Mouse (Mus musculus): Measurements from ENCODE around the gene Rusc1. TPM values are rescaled to one million over a fixed set of nuclear protein-coding genes. Genes with fewer than 3 reads are reported as not detected.
"Not testable (repeated sequence)": the region's sequence is repeated elsewhere in the genome, so short reads cannot be mapped to it uniquely, and the experiment has no call there.

Rusc1 gene
- polyA plus RNA-seq, 1 experiment: 0.49 TPM

DNA sequence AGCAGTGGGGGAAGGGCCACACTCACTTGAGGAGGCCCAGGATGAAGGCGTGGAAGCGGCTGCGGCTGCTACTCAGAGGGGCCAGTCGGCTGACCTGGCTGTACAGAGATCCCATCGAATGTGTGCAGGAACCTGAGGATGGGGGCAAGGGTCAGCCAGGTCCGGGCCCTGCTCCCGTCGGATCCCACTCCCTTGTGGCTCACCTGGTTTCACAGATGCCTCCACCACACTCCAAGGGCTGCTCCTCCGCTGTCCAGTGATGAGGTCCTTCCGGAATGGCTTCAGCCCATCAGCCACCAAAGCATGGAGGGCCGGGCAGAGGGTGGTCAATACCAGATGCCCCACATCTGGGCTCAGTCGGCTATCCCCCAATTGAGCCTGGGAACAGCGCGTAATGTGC is 4.1 kb downstream of the Rusc1 start:
- Histone ChIP-seq H3K36me3 (ENCODE audit: control insufficient read depth) (peaks cover 16% of the 10 kb centered on the region), H3K4me3 (replicated peaks) (peak overlapping the region; percentile 76), H3K9me3 (ENCODE audit: control insufficient read depth, low read length) (peaks cover 5% of the 10 kb centered on the region), H3K4me1 (ENCODE audit: control insufficient read depth) (peaks cover 68% of the 10 kb centered on the region), H3K27me3 (ENCODE audit: control insufficient read depth) (peaks cover 47% of the 10 kb centered on the region)
- TF ChIP-seq TAL1 (IDR thresholded peaks at IDR 0.05; ENCODE audit: low read length): no peak
- TF ChIP-seq GATA1 (IDR thresholded peaks at IDR 0.05; ENCODE audit: low read length): no peak

DNA sequence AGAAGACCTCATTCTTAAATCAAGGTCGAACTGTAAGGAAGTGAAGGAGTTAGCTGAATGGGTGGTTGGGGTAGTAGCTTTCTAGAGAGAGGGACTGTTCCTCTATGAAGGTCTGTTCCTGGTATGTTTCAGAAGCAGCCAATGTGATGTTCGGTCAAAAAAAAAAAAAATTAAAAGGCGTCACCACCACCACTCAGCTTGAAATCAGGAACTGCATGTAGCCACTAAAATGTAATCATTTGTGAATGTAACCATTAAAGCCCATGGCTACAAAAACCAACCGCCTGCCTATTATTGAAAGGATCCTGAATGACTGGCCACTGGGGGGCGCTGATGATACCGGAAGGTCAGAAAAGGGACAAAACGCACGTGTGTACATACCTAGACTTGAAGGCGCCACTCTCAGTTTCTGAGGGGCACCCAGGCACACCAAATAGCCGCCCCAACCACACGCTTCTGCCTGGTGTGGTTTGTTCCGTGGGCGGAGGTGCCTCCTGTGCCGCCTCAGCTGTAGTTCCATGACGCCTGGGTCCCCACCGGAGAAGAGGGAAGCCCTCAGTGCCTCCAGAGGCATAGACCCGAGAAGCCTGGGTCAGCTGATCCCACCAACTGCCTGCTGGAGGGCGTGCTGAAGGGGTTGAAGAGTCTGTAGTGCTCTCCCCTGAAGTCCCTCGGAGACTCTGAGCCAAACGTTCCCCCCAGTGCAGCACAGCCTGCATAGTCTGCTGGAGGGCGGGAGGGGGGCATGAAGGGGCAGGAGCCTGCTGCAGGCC is 5.6 kb downstream of the Rusc1 start:
- Histone ChIP-seq H3K4me1 (ENCODE audit: control insufficient read depth) (peaks cover 57% of the 10 kb centered on the region), H3K27me3 (ENCODE audit: control insufficient read depth) (peaks cover 37% of the 10 kb centered on the region), H3K9me3 (ENCODE audit: control insufficient read depth, low read length) (peaks cover 5% of the 10 kb centered on the region), H3K4me3 (replicated peaks) (no peak overlapping the region), H3K36me3 (ENCODE audit: control insufficient read depth) (peaks cover 10% of the 10 kb centered on the region)
- no peak for TF ChIP-seq TAL1 (IDR thresholded peaks at IDR 0.05; ENCODE audit: low read length)
- TF ChIP-seq GATA1 (IDR thresholded peaks at IDR 0.05; ENCODE audit: low read length): no peak

DNA sequence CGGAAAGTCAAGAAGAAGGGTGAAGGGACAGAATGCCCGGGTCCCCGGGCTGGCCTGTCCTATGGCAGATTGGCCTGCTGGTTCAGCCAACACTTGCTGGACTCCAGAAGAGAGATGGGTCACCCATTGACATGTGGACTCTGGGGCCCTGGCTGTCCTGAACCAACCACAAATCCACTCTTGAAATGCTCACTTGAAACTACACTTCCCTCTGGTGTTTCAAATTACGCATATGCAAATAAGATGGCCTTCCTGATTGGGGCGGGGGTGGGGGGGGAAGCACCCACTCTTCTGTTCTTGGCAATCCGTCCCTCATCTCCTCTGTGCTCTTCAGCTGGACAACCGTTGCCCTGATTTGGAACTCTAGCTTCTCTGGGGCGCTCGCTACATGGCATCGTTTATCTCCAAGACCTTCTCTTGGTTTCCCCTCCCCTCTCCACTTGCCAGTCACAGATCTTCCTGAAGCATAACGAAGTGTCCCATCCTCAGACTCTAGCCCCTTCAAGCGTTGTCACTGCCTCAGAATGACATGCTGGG is 8.4 kb downstream of the Rusc1 start:
- Histone ChIP-seq H3K27me3 (ENCODE audit: control insufficient read depth) (peaks cover 14% of the 10 kb centered on the region), H3K9me3 (ENCODE audit: control insufficient read depth, low read length) (no peaks in the 10 kb centered on the region), H3K4me3 (replicated peaks) (no peak overlapping the region), H3K36me3 (ENCODE audit: control insufficient read depth) (peaks cover 29% of the 10 kb centered on the region), H3K4me1 (ENCODE audit: control insufficient read depth) (peaks cover 35% of the 10 kb centered on the region)
- TF ChIP-seq GATA1 (IDR thresholded peaks at IDR 0.05; ENCODE audit: low read length) (no peak), TAL1 (IDR thresholded peaks at IDR 0.05; ENCODE audit: low read length) (no peak)

DNA sequence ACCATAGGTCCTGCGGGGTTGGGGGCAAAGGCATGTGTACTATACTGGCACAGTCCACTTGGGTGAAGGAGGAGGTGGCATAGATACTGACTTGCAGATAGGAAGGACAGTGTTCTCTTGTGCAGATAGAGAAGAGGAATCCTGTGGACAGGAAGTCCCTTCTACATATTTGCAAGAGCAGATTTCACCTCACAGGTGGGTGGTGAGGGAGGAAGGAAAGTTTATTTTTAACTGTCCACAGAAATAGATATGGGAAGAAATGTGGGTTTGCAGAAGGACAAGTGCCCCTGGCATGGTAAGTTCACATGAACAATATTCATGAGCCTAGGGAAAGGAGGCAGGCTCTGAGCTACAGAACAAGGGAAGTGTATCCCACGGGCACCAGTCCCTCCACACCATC is 9.0 kb downstream of the Rusc1 start:
- Histone ChIP-seq H3K4me3 (replicated peaks) (no peak overlapping the region), H3K36me3 (ENCODE audit: control insufficient read depth) (peaks cover 35% of the 10 kb centered on the region), H3K4me1 (ENCODE audit: control insufficient read depth) (peaks cover 29% of the 10 kb centered on the region), H3K27me3 (ENCODE audit: control insufficient read depth) (peaks cover 9% of the 10 kb centered on the region), H3K9me3 (ENCODE audit: control insufficient read depth, low read length) (no peaks in the 10 kb centered on the region)
- TF ChIP-seq TAL1 (IDR thresholded peaks at IDR 0.05; ENCODE audit: low read length): no peak
- no peak for TF ChIP-seq GATA1 (IDR thresholded peaks at IDR 0.05; ENCODE audit: low read length)

DNA sequence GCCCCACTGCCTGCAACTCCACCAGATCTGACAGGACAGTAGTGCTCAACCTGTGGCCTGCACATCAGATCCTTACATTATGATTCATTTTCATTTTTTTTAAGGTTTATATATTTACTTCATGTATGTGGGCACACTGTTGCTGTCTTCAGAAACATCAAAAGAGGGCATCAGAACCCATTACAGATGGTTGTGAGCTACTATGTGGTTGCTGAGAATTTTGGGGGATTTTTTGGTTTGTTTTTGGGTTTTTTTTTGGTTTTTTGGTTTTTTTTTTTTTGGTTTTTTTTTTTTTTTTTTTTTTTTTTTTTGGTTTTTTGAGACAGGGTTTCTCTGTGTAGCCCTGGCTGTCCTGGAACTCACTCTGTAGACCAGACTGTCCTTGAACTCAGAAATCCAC is 10.8 kb downstream of the Rusc1 start:
- H3K4me1 ChIP-seq (ENCODE audit: control insufficient read depth): peaks cover 13% of the 10 kb centered on the region
- not testable (repeated sequence) for H3K4me3 ChIP-seq (replicated peaks); H3K9me3 ChIP-seq (ENCODE audit: control insufficient read depth, low read length); H3K27me3 ChIP-seq (ENCODE audit: control insufficient read depth)
- H3K36me3 ChIP-seq (ENCODE audit: control insufficient read depth): peaks cover 51% of the 10 kb centered on the region

DNA sequence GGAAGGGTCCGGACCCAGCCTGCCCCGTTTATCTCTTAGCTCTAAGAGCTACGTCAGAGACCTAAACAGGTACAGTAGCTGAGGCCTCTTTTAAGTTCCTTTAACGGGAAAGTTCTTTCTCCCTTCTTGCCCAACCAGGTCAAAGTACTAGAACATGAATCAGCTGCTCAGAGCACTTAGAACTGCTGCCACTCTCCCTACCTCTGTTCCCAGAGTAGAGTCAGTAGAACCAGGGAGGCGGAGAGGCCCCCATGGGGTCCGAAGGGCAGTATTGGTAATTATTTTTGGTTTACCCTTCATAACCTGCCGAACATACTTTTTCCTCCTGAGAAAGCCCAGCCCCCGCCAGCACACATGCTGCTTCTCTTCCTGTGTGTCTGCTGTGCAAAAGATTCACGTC is 15.7 kb downstream of the Rusc1 start:
- peaks cover 6% of the 10 kb centered on the region for H3K4me1 ChIP-seq (ENCODE audit: control insufficient read depth)
- no peaks in the 10 kb centered on the region for H3K9me3 ChIP-seq (ENCODE audit: control insufficient read depth, low read length)
- TF ChIP-seq GATA1 (IDR thresholded peaks at IDR 0.05; ENCODE audit: low read length): no peak
- TF ChIP-seq TAL1 (IDR thresholded peaks at IDR 0.05; ENCODE audit: low read length): no peak
- peaks cover 88% of the 10 kb centered on the region for H3K36me3 ChIP-seq (ENCODE audit: control insufficient read depth)
- H3K4me3 ChIP-seq (replicated peaks): no peak overlapping the region
- no peaks in the 10 kb centered on the region for H3K27me3 ChIP-seq (ENCODE audit: control insufficient read depth)

DNA sequence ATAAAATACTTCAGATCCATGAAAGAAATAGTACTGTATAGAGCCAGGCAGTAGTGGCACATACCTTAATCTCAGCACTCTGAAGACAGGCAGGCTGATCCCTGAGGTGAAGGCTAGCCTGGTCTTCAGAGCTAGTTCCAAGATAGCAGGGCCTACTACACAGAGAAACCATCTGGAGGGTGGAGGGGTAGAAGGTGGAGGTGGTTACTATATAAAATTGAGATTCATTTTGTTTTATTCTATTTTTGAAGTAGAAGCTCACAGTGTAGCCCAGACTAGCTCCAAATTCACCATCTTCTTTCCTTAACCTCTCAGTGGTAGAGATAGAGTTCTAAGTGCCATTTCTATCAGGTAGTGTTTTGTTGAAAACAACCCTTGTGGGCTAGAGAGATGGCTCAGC is 25.8 kb downstream of the Rusc1 start:
- H3K4me1 ChIP-seq (ENCODE audit: control insufficient read depth): no peaks in the 10 kb centered on the region
- TF ChIP-seq TAL1 (IDR thresholded peaks at IDR 0.05; ENCODE audit: low read length) (no peak), GATA1 (IDR thresholded peaks at IDR 0.05; ENCODE audit: low read length) (no peak)
- H3K36me3 ChIP-seq (ENCODE audit: control insufficient read depth): peaks cover 98% of the 10 kb centered on the region
- no peaks in the 10 kb centered on the region for H3K27me3 ChIP-seq (ENCODE audit: control insufficient read depth)
- no peak overlapping the region for H3K4me3 ChIP-seq (replicated peaks)
- no peaks in the 10 kb centered on the region for H3K9me3 ChIP-seq (ENCODE audit: control insufficient read depth, low read length)

DNA sequence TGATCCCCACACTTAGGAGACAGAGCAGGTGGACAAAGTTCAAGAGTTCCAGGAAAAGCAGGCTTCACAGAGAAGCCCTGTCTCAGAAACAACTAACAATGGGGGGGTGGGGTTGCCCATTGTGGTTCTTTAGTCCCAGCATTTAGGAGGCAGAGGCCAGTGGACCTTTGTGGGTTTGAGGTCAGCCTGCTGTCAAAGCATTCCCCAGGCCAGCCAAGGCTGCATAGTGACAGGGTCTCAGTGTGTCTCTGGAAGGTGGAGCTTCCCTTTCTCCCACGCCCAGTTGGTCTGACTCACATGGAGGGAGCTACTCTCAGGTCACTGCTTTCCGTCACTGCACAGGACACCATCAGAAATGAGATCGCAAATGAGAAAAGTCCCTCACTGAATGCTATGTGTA is 31.4 kb downstream of the Rusc1 start:
- peaks cover 97% of the 10 kb centered on the region for H3K36me3 ChIP-seq (ENCODE audit: control insufficient read depth)
- H3K4me3 ChIP-seq (replicated peaks): no peak overlapping the region
- no peak for TF ChIP-seq TAL1 (IDR thresholded peaks at IDR 0.05; ENCODE audit: low read length)
- no peak for TF ChIP-seq GATA1 (IDR thresholded peaks at IDR 0.05; ENCODE audit: low read length)
- H3K27me3 ChIP-seq (ENCODE audit: control insufficient read depth): no peaks in the 10 kb centered on the region
- H3K9me3 ChIP-seq (ENCODE audit: control insufficient read depth, low read length): no peaks in the 10 kb centered on the region
- H3K4me1 ChIP-seq (ENCODE audit: control insufficient read depth): no peaks in the 10 kb centered on the region

DNA sequence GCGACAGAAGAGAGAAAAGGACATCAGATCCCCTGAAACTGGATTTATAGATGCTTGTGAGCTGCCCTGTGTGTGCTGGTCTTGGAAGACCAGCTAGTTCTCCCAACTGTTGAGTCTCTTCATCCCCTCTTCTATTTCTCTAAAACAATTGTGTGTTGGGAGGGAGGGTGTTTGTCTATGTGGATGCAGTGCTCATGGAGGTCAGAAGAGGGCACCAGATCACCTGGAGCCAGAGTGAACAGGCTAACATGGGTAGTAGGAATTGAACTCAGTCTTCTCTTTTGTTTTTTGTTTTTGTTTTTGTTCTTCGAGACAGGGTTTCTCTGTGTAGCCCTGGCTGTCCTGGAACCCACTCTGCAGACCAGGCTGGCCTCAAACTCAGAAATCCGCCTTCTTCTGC is 34.3 kb downstream of the Rusc1 start:
- Histone ChIP-seq H3K36me3 (ENCODE audit: control insufficient read depth) (peaks cover 97% of the 10 kb centered on the region), H3K27me3 (ENCODE audit: control insufficient read depth) (no peaks in the 10 kb centered on the region), H3K4me1 (ENCODE audit: control insufficient read depth) (no peaks in the 10 kb centered on the region), H3K4me3 (replicated peaks) (no peak overlapping the region), H3K9me3 (ENCODE audit: control insufficient read depth, low read length) (no peaks in the 10 kb centered on the region)
- TF ChIP-seq GATA1 (IDR thresholded peaks at IDR 0.05; ENCODE audit: low read length): no peak
- TF ChIP-seq TAL1 (IDR thresholded peaks at IDR 0.05; ENCODE audit: low read length): no peak

DNA sequence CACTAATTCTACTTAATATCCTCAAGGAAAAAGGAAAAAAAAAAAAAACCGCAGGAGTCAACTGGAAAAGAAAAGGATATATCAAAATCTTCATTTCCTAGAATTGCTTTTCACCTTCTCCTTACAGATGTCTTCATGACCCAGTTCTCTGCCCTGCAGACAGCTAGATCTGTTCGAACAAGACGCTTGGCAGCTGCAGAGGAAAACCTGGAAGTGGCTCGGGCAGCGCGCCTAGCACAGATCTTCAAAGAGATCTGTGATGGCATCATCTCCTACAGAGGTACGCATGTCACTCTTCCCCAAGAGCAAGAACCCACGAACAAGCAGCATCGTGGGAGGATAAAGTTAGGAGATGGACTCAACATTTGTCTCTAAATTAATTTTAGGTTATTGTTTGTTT is 34.8 kb downstream of the Rusc1 start:
- peaks cover 96% of the 10 kb centered on the region for H3K36me3 ChIP-seq (ENCODE audit: control insufficient read depth)
- no peaks in the 10 kb centered on the region for H3K9me3 ChIP-seq (ENCODE audit: control insufficient read depth, low read length)
- no peaks in the 10 kb centered on the region for H3K27me3 ChIP-seq (ENCODE audit: control insufficient read depth)
- no peaks in the 10 kb centered on the region for H3K4me1 ChIP-seq (ENCODE audit: control insufficient read depth)
- no peak overlapping the region for H3K4me3 ChIP-seq (replicated peaks)
- TF ChIP-seq TAL1 (IDR thresholded peaks at IDR 0.05; ENCODE audit: low read length) (no peak), GATA1 (IDR thresholded peaks at IDR 0.05; ENCODE audit: low read length) (no peak)
